Mouse (Mus musculus) induced T-regulatory cell, adult 2 months (primary cell): ENCODE measurements around the gene Olfr68.
"Not testable (repeated sequence)": the region's sequence is repeated elsewhere in the genome, so short reads cannot be mapped to it uniquely, and the experiment has no call there.

Experiments
- DNase-seq: peaks from one replicate; pipeline ENCODE4 v3.0.0-alpha.2; 2012; ENCODE audit warnings: low read depth

Gene Olfr68

DNA sequence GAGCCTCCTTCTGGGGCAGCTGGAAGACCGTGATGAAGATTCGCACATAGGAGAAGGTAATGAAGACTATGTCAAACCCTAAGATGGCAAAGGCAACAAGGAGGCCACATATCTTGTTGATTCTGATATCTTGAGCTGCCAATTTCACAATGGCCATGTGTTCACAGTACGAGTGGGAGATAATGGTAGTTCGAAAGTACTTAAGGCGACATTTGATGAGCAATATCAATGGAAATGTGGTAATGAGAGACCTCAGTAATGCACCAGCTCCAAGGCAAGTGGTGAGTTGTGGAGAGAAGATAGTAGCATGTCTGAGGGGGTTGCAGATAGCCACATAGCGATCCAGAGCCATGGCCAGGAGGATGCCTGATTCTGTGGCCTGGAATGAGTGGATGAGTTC is 11.8 kb downstream of the Olfr68 start:
- not testable (repeated sequence) for DNase-seq

- not testable (repeated sequence) for DNase-seq
Observed at GRCm38 (mm10) chr7:103762212-103762611, 17.3 kb downstream of the Olfr68 start.

- no peak for DNase-seq
Observed at GRCm38 (mm10) chr7:103757233-103757632, 22.3 kb downstream of the Olfr68 start, which contains the start of gene Olfr630. TSS of gene Olfr630 (minus strand) at chr7:103757333.

GRCm38 (mm10) chr7:103744843-103745242 is 34.7 kb downstream of the Olfr68 start, which contains the start of gene Olfr629:
TSS of gene Olfr629 (minus strand) at chr7:103744943.
- no peak for DNase-seq

GRCm38 (mm10) chr7:103730074-103730473 is 49.4 kb downstream of the Olfr68 start, which contains the start of gene Olfr628:
TSS of gene Olfr628 (plus strand) at chr7:103730374.
- DNase-seq: no peak
